Mouse (Mus musculus) ES-E14 (cell line): Measurements from ENCODE around the gene Olfr1259.

Source experiments
- CHD2 ChIP-seq: IDR thresholded peaks from 2 replicates; pipeline ENCODE4 v1.6.1; 2014; ENCODE audit warnings: mild to moderate bottlenecking, low read depth, low read length, inconsistent platforms
- HCFC1 ChIP-seq: IDR thresholded peaks from 2 replicates; pipeline ENCODE4 v1.6.1; 2012; ENCODE audit warnings: low read length, inconsistent platforms, borderline replicate concordance; ENCODE audit not compliant: insufficient read depth
- ZC3H11A ChIP-seq: IDR thresholded peaks from 2 replicates; pipeline ENCODE4 v1.6.1; 2012; ENCODE audit warnings: low read depth, mild to moderate bottlenecking, inconsistent platforms, low read length, borderline replicate concordance
- ZNF384 ChIP-seq: IDR thresholded peaks from 2 replicates; pipeline ENCODE4 v1.6.1; 2012; ENCODE audit warnings: low read depth, low read length, inconsistent platforms

DNA sequence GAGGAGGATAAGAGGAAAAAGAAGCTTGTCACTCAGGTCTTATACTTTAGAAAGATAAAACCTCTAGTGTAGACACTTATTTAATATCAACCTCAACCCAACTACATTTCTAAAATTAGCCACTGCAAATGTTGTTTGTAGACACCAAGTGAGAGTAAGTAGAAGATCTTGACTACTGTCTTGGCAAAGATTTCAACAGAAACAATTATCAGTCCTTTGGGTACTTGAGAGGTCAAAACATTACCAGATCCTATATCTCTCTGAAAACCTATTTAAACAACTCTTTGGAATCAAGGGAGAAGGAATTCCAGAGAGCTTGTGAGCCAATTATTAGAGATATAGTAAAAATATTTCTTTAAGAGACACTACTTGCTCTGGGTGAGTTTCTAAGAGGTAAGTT lies 42.5 kb upstream of the Olfr1259 start, which contains the start of gene Olfr1261:
- TF ChIP-seq CHD2 (no peak), ZNF384 (no peak), HCFC1 (no peak), ZC3H11A (no peak)
